Mouse (Mus musculus) mature B cell (primary cell): ENCODE measurements around the gene Mpl.

Experiments
- in situ Hi-C: fragments of 300-500 bp; cut with MboI; formaldehyde crosslinking; loops from 2 replicates; pipeline ENCODE4 v1.14.3; 2019

Mpl gene

DNA sequence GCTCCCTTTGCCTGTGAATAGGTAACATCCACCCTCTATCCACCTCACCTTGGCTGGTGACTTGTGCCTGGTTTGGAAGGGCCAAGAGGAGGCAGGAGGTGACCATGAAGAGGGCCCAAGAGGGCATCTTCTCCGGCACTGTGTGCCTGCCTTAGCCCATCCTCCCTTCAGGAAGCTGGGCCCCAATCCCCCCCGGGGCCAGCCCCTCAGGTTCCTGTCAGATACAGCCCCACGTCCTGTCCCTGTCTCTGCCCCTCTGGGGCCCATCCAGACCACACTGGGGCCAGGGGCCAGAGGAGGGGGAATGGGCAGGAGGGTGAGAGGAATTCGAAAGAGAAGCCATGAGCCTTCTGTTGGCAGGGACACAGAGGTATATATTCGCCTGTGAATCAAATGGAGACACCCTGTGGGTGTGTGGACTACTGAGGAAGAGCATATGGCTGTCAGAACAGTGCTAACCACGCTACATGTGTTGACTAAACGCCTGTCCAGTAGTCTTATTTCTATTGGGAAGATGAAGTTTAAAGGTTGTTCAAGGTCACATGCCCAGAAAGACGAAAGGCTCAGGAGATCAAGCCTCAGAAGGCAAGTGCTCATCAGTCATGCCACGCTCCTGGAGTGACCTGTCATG is at the start of gene Mpl:
Mpl (minus strand) TSS at position 169 of the 631 bp plus-strand sequence.
- in situ Hi-C loops, result no loop called here

DNA sequence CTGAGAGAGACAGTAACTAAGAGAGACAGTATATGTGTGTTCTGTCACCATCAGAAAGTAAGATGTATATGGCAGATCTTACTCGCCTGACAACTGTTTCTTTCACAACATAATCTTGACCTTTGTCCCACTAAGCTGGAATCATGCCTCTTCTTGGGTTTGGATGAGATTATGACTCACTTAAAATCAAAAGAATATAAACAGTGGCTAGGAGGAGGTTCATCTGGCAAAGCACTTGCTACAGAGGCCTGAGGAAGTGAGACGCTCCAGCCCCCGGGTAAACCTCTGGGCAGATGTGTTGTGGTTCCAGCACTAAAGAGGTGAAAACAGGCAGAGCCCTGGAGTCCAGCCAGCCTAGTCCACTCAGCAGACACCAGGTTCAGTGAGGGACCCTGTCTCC is 48.2 kb upstream of the Mpl start:
- in situ Hi-C loops, result no loop called here

- in situ Hi-C loops, result no loop called here
Observed at GRCm38 (mm10) chr4:118500792-118501191, 43.5 kb upstream of the Mpl start.

DNA sequence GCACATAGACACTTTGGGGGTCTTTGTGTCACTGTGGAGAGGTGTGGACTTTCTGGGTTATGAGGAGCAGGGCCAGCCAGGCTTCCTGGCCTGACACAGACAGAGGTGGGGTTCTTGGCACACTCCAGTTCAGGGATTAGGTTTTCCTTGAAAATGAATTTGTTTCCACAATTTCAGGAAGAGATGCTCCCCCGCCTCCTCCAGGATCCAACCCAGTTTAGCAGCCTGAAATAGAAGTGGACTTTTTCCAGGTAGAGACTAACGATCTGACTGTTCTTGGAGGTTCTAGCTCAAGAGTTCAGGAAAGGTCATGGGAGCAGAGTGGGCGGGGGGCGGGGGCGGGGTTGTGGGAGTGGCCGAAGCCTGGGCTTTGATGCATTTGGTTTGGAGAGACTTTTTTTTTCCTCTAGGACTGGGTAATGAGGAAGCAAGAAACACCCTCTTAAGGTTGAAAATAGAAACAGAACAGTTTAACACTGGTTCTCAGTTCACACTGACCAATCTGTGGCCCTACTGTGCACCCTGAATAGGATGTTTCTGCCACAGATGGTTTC is 42.9 kb upstream of the Mpl start:
- in situ Hi-C loops, result no loop called here

- in situ Hi-C loops, result no loop called here
Observed at GRCm38 (mm10) chr4:118490461-118490860, 33.1 kb upstream of the Mpl start.

GRCm38 (mm10) chr4:118489717-118490132 is 32.4 kb upstream of the Mpl start, which contains the start of gene Tie1:
Gene Tie1, minus strand, starts transcription at chr4:118490061.
- in situ Hi-C loops, result no loop called here

DNA sequence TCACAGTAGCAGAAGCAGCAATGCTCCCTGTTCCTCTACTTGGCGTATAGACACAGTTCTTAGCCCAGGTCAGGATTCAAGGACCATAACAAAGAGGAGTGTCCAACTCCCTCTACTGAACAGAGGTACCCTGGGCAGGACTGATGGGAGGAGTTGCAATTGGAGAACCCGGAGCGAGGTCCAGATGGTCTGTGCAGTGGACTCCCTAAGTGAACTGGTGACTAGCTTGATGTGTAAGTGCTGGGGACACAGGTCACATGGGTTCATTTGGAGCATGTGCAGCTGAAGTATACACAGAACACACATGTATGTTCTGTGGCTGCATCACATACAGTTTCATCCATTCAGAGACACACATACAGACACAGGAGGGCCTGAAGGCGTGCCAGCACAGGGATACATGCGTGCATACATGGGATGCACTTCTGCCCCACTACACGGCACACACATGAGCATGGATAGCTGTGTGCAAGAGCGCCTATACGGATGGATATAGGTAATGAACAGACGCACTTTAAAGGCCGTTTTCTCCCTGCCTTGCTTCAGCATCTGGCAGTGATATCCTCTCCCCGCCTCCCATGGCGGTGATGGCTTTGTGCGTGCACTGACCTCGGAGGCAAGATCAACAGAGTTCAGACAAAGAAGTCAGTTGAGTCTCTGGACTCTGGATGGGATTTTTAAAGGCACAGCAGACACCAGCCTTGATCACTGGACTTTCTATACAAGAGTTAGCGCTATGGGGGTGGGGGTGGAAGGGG is 19.6 kb upstream of the Mpl start:
- in situ Hi-C loops, result no loop called here

- in situ Hi-C loops, result no loop called here
Observed at GRCm38 (mm10) chr4:118472687-118473086, 15.4 kb upstream of the Mpl start.

DNA sequence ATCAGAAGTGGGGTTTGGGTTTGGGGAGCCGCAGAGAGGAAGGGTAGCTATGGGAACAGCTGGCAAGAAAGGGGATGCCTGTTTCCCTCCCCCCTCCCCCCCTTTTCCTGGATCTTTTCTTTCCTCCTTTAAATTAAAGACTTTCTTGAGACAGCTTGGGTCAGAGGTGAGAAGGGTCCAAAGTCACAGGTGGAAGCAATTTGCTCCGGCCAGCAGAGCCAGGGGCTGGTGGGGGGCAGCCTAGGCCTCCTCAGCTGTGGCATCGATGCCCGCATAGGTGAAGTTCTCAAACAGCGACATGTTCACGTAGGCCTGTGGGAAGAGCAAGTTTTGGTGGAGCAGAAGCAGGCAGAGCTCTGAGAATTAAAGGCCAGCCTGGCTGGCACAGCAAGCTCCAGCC is 14.0 kb upstream of the Mpl start:
- in situ Hi-C loops, result no loop called here

DNA sequence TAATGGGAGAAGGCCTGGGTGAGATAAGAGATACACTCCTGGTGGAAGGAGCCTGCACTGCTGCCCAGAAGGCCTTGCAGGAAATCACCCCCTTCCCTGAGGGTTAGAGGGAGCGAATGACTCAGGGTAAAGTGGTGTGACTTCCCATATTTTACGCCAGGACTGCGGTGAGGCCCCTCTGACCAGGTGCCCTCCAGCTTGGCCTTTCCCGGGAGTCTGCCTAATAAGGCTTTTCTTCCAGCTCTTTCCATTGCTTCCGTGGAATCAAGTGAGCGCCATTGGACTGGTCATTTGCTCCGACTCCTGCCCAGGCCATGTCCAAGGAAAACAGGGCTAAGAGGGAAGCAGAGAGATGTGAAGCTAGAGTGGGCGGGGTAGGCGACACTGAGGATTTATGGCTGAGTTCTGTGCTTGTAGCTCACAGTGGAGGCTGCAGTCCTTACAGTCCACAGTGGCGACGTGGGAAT is 8.4 kb upstream of the Mpl start:
- in situ Hi-C loops, result no loop called here

DNA sequence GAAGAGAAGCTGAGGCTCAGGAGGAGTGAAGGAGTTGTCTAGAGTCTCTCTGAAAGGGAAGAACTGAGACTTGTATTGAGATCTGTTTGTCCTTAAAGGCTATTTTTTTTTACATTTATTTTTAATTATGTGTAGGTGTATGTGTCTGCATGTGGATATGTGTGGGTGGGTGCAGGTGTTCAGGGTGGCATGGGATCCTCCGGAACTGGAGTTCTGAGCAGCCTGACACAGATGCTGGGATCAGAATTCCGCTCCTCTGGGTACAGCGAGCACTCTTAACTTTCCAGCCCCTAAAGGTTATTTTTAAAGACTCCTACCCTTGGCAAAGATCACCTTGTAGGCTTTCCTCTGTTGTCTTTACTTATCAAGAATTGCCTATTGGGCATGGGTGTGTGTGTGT is 7.6 kb upstream of the Mpl start:
- in situ Hi-C loops, result no loop called here

GRCm38 (mm10) chr4:118446415-118447153 is 10.7 kb downstream of the Mpl start:
- in situ Hi-C loops, result no loop called here

- in situ Hi-C loops, result no loop called here
Observed at GRCm38 (mm10) chr4:118445781-118446414, 11.4 kb downstream of the Mpl start.

DNA sequence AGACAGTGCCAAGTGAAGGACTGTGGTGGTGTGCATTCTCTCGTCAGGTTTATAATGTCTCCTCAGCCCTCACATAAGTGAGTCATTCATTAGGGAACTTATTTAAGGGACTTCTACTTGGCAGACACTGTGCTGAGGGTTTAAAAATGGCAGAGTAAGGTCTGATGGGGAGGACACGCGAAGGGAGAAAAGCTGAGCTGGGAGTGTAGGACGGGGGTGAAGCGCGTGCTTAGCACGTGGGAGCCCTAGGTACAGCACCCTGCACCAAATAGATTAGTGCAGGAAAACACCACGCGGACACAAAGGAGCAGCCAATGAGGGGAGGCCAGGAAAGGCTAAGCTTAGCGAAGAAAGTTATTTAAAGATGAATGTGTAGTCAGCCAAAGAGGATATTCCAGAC is 12.2 kb downstream of the Mpl start:
- in situ Hi-C loops, result no loop called here

DNA sequence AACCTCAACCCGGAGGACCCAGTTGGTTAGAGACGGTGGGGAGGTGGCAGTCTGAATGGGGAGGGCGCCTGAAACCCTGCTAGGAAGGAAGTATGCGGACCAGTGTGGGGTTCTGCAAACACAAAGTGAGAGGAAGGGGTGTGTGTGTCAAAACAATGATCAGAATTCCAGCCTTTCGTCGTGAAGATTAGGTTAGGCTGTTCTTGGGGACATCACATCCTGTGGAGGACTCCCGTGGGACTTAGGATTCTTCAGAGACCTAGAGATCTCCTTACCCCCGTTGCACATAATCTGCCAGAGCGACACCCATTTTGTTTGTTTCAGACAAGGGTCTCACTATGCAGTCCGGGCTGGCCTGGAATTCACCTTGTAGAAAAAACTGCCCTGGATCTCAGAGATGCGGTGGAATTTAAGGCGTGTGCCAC is 19.5 kb downstream of the Mpl start:
- in situ Hi-C loops, result no loop called here

- in situ Hi-C loops, result no loop called here
Observed at GRCm38 (mm10) chr4:118436820-118437603, 20.3 kb downstream of the Mpl start, which contains the start of gene Cdc20. Gene Cdc20, minus strand, starts transcription at chr4:118437352.

DNA sequence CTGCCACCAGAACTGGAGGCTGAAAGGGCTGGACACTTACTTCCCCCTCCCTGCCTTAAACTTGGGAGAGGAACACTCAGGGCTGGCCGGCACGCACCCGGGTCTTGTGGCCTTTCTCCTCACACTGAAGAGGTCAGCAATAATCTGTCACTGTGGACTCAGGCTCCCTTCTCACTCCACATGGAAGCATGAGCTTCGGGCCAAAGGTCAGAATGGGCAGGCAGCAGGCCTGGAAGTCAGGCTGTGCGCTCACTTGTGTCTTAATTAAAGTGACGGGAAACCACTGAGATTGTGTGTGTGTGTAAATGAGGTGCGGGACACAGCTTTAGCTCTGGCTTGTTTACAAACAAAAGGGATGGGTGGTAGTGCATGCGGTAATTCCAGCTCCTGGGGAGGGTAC is 25.0 kb downstream of the Mpl start:
- in situ Hi-C loops, result no loop called here

GRCm38 (mm10) chr4:118429215-118429895 is 28.0 kb downstream of the Mpl start:
- in situ Hi-C loops, result no loop called here

DNA sequence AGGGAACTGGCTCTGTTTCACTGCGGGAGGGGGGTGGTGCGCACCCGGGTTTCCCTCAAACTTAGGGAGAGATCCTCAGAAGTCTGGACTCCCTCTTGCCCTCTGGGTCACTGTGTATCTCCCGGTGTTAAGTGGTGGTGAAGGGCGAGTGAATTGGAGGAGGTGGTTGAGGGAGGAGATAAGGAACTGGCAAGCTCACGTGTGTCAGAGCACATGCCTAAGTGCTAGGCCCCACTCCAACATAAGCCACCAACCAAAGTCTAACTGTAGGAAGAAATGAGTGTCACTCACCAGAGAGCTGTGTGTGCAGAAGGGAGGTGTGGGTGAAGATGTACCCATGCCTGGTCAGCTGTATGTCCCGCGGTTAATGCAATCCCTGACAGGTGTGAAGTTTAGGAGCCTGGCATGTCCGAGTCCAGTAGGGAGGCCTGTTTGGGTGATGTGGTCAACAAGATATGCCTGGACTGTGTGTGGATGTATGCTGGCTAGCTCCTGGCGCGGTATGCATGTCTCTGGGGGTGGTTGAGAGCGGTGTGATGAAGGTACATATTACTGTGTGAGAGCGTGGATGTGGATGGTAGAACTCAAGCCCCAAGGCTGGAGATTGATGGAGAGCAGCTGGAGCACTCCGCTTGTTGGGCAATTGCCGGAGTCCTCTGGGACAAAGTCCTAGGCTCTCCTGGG is 28.6 kb downstream of the Mpl start:
- in situ Hi-C loops, result no loop called here
